Mouse (Mus musculus) hindbrain, embryonic 14.5 days (tissue): Measurements from ENCODE around the gene Slc34a3. TPM values are rescaled to one million over a fixed set of nuclear protein-coding genes. Genes with fewer than 3 reads are reported as not detected.

Experiments used
- ATAC-seq: fragments of 200-750 bp; cut with Nextera tagmentation; 2 replicates; pipeline ENCODE4 v1.8.0; 2017; ENCODE audit warnings: moderate number of reproducible peaks, mild to moderate bottlenecking, moderate TSS enrichment, moderate library complexity; ENCODE audit not compliant: low FRiP score
- DNase-seq: peaks from one replicate; pipeline ENCODE4 v3.0.0-alpha.2; 2015; ENCODE audit warnings: low spot score
- H3K27ac ChIP-seq: fragments of 300-500 bp; sonication (generic); 2 replicates; pipeline ENCODE4 v1.5.1; 2014; ENCODE audit warnings: mild to moderate bottlenecking, moderate library complexity
- H3K27me3 ChIP-seq: fragments of 300-500 bp; sonication (generic); 2 replicates; pipeline ENCODE4 v1.6.1; 2014; ENCODE audit warnings: mild to moderate bottlenecking, low read length, mixed read lengths; ENCODE audit not compliant: control insufficient read depth, insufficient read depth
- H3K36me3 ChIP-seq: fragments of 300-500 bp; sonication (generic); replicated peaks from 2 replicates; pipeline ENCODE4 v1.6.1; 2014; ENCODE audit not compliant: control insufficient read depth, insufficient read depth
- H3K4me1 ChIP-seq: fragments of 300-500 bp; sonication (generic); replicated peaks from 2 replicates; pipeline ENCODE4 v1.6.1; 2014; ENCODE audit warnings: antibody characterized with exemption, low read length, mixed read lengths; ENCODE audit not compliant: control insufficient read depth, insufficient read depth
- H3K4me2 ChIP-seq: fragments of 300-500 bp; sonication (generic); replicated peaks from 2 replicates; pipeline ENCODE4 v1.6.1; 2014; ENCODE audit warnings: mild to moderate bottlenecking, moderate library complexity
- H3K4me3 ChIP-seq: fragments of 300-500 bp; sonication (generic); replicated peaks from 2 replicates; pipeline ENCODE4 v1.5.1; 2014; ENCODE audit warnings: mild to moderate bottlenecking, low read length
- H3K9ac ChIP-seq: fragments of 300-500 bp; sonication (generic); 2 replicates; pipeline ENCODE4 v1.6.1; 2014
- H3K9me3 ChIP-seq: fragments of 300-500 bp; sonication (generic); 2 replicates; pipeline ENCODE4 v1.6.1; 2016; ENCODE audit warnings: low read length; ENCODE audit not compliant: control insufficient read depth
- WGBS: fragments of 180-500 bp; shearing (Covaris S2); extraction: QIAGEN DNeasy Blood & Tissue Kit; methylation state at CpG from one replicate; pipeline ENCODE4 v1.1.7; 2014; 5-methylcytosine and 5-hydroxymethylcytosine counted together
- polyA plus RNA-seq: library from polyadenylated mRNA; unstranded; fragments of >200 nt; fragmentation: Nextera tagmentation; extraction: Ambion mirVana; gene quantifications from 2 replicates; pipeline ENCODE4 v1.2.1, GENCODE M21; 2014

The Slc34a3 gene
- polyA plus RNA-seq, 1 experiment from 2014 or later: not detected

DNA sequence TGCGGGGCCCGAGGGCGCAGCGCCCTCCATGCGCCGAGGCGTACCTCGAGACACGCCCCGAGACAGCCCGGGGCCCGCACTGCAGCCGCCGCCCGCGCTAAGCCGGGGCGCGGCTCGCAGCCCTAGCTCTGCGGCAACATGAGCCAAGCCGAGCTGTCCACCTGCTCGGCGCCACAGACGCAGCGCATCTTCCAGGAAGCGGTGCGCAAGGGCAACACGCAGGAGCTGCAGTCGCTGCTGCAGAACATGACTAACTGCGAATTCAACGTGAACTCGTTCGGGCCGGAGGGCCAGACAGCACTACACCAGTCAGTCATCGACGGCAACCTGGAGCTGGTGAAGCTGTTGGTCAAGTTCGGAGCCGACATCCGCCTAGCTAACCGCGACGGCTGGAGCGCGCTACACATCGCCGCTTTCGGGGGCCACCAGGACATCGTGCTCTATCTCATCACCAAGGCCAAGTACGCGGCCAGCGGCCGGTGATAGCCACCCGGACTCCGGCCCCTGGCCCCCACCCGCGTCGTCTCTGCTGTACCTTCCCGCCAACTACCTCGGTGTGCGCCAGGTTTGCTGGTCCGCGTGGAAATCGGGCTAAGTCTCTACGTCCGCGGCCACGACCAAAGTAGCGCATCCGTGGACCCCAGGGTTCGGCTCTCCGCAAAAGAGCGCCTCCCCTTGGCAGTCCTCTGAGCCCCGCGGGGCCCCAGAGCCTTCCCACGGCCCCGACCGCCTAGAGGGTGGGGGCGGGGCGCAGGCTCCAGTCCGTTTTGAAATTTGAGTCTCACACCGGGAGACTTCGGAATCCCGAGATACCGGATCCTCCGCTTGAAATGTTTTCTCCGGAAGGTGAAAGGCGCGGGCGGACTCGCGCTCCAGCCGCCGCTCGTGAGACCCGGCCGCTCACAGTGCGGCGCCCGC is 52.9 kb downstream of the Slc34a3 start:
- DNase-seq: no peak
- peaks cover 53% of the 10 kb centered on the region; the same call in 1 of the 2 replicates for H3K4me1 ChIP-seq

DNA sequence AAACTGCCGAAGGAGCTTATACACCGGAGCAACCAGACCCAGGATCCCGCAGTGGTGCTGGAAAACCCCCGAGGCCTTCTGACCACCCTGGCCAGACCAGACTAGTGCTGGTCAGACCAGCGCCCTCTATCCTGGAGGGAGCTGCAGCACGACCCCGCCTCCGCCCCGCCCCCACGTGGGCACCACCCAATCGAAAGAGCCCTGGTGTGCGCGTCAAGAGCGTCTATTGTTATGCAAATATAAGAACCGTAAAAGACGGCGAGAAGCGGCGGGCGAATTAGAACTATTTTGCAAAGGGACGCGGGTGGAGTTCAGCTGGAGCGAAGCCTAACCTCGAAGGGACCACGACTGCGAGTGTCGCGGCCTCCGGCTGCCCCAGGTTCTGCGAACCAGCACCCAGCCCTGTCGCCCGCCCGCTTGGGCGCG is 53.7 kb downstream of the Slc34a3 start, which contains the start of gene Nrarp:
Gene Nrarp (plus strand): TSS at position 281 of the 426 bp plus-strand sequence.
- Histone ChIP-seq H3K4me2 (peak within 1 kb of the TSS; percentile 87), H3K36me3 (no peaks in the 10 kb centered on the region), H3K9me3 (no peaks in the 10 kb centered on the region), H3K27me3 (no peaks in the 10 kb centered on the region), H3K27ac (peak within 1 kb of the TSS; percentile 74), H3K4me3 (peak within 1 kb of the TSS; percentile 59), H3K4me1 (peaks cover 56% of the 10 kb centered on the region; the same call in 1 of the 2 replicates), H3K9ac (peak within 1 kb of the TSS; percentile 64)
- ATAC-seq (peak; percentile 88), DNase-seq (peak; percentile 92)
- WGBS: under 1% methylated on average over 35 of the region's 35 CpGs

More for the DNA sequence above, 52.9 kb downstream of the Slc34a3 start:
- ATAC-seq: peak; percentile 41
- under 1% methylated on average over 95 of the region's 100 CpGs for WGBS
- Histone ChIP-seq H3K27me3 (no peaks in the 10 kb centered on the region), H3K9ac (peak overlapping the region; percentile 64), H3K4me3 (peak overlapping the region; percentile 59), H3K27ac (peak overlapping the region; percentile 74), H3K36me3 (no peaks in the 10 kb centered on the region), H3K4me2 (peak overlapping the region; percentile 87), H3K9me3 (no peaks in the 10 kb centered on the region)

DNA sequence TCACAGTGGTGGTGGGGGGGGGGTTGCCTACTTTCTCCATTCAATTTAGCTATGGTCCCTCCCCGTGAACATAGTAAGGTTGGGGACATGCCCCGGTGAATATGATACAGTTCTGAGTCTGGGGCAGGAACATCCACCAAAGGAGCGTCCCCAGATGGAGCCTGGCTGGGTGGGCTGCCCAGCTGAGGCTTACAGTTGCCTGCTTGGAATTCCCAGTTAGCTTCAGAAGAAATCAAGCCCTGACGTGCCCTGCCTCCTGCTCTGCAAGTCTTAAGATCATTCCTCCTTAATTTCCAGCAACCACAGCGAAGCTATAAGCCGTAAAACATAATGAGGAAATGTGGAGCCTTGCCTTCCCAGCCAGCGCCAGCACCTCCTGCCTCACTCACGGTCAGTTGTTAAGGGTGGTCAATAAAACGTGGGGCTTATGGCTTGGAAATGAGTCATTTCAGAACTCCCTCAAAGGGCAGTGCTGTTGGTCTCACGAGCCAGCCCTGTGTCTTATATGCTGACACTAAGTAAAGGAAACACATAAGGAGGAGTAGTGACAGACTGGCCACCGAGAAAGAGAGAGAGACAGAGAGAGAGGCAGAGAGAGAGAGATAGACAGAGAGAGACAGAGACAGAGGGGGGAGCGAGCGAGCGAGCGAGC is 54.5 kb downstream of the Slc34a3 start:
- no peak for ATAC-seq
- Histone ChIP-seq H3K27ac (peak overlapping the region; percentile 40), H3K9me3 (no peaks in the 10 kb centered on the region), H3K4me3 (peak overlapping the region; percentile 59), H3K36me3 (no peaks in the 10 kb centered on the region), H3K27me3 (no peaks in the 10 kb centered on the region), H3K4me2 (peak overlapping the region; percentile 87), H3K9ac (0 out of 2 replicates have a peak overlapping the region, but pooled peaks have one; percentile 17), H3K4me1 (peaks cover 54% of the 10 kb centered on the region; the same call in 1 of the 2 replicates)
- DNase-seq: no peak
- WGBS: 25% methylated on average over 15 of the region's 15 CpGs

Other genes with a start within 250 kb of the Slc34a3 start
- 117 and 126 TPM in 2 replicates for gene Nsmf, start 180.0 kb downstream of the Slc34a3 start, polyA plus RNA-seq
- 0.21 TPM in 1 of 2 replicates, not detected in the other for gene Entpd8, start 154.1 kb downstream of the Slc34a3 start, polyA plus RNA-seq
- not detected in 2 replicates for gene Noxa1, start 139.2 kb downstream of the Slc34a3 start, polyA plus RNA-seq
- 15.6 and 19.9 TPM in 2 replicates for gene Nrarp, start 53.6 kb downstream of the Slc34a3 start, polyA plus RNA-seq
- gene Tor4a, start 37.5 kb downstream of the Slc34a3 start, polyA plus RNA-seq: 2.0 and 2.2 TPM in 2 replicates
- 88.0 and 91.6 TPM in 2 replicates for gene Nelfb, start 22.9 kb downstream of the Slc34a3 start, polyA plus RNA-seq
- not detected in 2 replicates for gene Stpg3, start 19.7 kb downstream of the Slc34a3 start, polyA plus RNA-seq
- gene Fam166a, start 15.6 kb downstream of the Slc34a3 start, polyA plus RNA-seq: not detected in 2 replicates
- gene Tubb4b, start 9.7 kb downstream of the Slc34a3 start, polyA plus RNA-seq: 382 and 411 TPM in 2 replicates
- not detected in 2 replicates for gene Rnf224, start 2.4 kb upstream of the Slc34a3 start, polyA plus RNA-seq
- gene Rnf208, start 7.9 kb upstream of the Slc34a3 start, polyA plus RNA-seq: 166 and 177 TPM in 2 replicates
- 0.59 TPM in 1 of 2 replicates, not detected in the other for gene Cysrt1, start 8.1 kb upstream of the Slc34a3 start, polyA plus RNA-seq
- 2.9 and 5.3 TPM in 2 replicates for gene AL732309.1, start 12.5 kb upstream of the Slc34a3 start, polyA plus RNA-seq
- 9.8 and 12.5 TPM in 2 replicates for gene Tmem203, start 21.1 kb upstream of the Slc34a3 start, polyA plus RNA-seq
- 13.4 and 14.7 TPM in 2 replicates for gene Tprn, start 28.3 kb upstream of the Slc34a3 start, polyA plus RNA-seq
- 175 and 190 TPM in 2 replicates for gene Ssna1, start 38.1 kb upstream of the Slc34a3 start, polyA plus RNA-seq
- gene Anapc2, start 38.1 kb upstream of the Slc34a3 start, polyA plus RNA-seq: 113 and 114 TPM in 2 replicates
- not detected in 2 replicates for gene Tmem210, start 53.8 kb upstream of the Slc34a3 start, polyA plus RNA-seq
- gene Lrrc26, start 55.6 kb upstream of the Slc34a3 start, polyA plus RNA-seq: not detected in 2 replicates
- 57.2 and 68.4 TPM in 2 replicates for gene Grin1, start 84.8 kb upstream of the Slc34a3 start, polyA plus RNA-seq
- 51.6 and 66.0 TPM in 2 replicates for gene Man1b1, start 98.0 kb upstream of the Slc34a3 start, polyA plus RNA-seq
- gene Dpp7, start 122.0 kb upstream of the Slc34a3 start, polyA plus RNA-seq: 21.5 and 24.7 TPM in 2 replicates
- gene Uap1l1, start 131.3 kb upstream of the Slc34a3 start, polyA plus RNA-seq: 6.3 and 6.8 TPM in 2 replicates
- 10.0 and 10.8 TPM in 2 replicates for gene Sapcd2, start 138.0 kb upstream of the Slc34a3 start, polyA plus RNA-seq
- gene Entpd2, start 161.5 kb upstream of the Slc34a3 start, polyA plus RNA-seq: 2.6 and 3.3 TPM in 2 replicates
- 365 and 378 TPM in 2 replicates for gene Npdc1, start 165.0 kb upstream of the Slc34a3 start, polyA plus RNA-seq
- 0.37 TPM in 1 of 2 replicates, not detected in the other for gene Fut7, start 188.9 kb upstream of the Slc34a3 start, polyA plus RNA-seq
- gene Abca2, start 194.3 kb upstream of the Slc34a3 start, polyA plus RNA-seq: 15.6 and 17.3 TPM in 2 replicates
- 2.2 and 2.6 TPM in 2 replicates for gene Clic3, start 222.5 kb upstream of the Slc34a3 start, polyA plus RNA-seq
- 93.1 and 109 TPM in 2 replicates for gene Paxx, start 226.7 kb upstream of the Slc34a3 start, polyA plus RNA-seq
- 230 and 390 TPM in 2 replicates for gene Ptgds, start 235.7 kb upstream of the Slc34a3 start, polyA plus RNA-seq